Mouse (Mus musculus) lung, adult 2 months (tissue): ENCODE results near the gene Immp2l.

Source experiments
- CTCF ChIP-seq: fragments of 200-500 bp; IDR thresholded peaks from 2 replicates; pipeline ENCODE4 v1.5.1; 2011; ENCODE audit warnings: mild to moderate bottlenecking, low read length, control low read depth; ENCODE audit not compliant: insufficient read depth
- POLR2A ChIP-seq: fragments of 200-500 bp; IDR thresholded peaks from 2 replicates; pipeline ENCODE4 v1.6.1; 2011; ENCODE audit warnings: low read depth, mild to moderate bottlenecking, control low read depth, low read length, borderline replicate concordance; ENCODE audit errors: extremely low read depth

DNA sequence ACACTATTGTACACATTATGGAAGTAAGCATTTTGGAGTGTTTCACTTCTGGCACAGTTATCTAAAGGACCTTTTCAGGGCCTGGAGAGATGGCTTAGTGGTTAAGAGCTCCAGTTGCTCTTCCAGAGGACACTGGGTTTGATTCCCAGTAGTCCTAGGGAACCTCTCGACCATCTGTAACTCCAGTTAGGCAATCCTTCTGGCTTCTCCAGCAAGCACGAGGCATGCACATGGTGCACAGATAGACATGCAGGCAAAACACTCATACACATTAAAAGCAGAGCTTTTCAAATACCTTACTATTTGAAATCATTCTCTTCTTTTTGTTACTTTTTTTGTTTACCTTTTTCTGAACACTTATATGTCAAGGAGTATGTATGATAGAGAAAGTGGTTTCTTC, 66.9 kb downstream of the Immp2l start:
- TF ChIP-seq CTCF (no peak), POLR2A (no peak)
